Mouse (Mus musculus): ENCODE measurements around the gene Prdm16.

Gene Prdm16

DNA sequence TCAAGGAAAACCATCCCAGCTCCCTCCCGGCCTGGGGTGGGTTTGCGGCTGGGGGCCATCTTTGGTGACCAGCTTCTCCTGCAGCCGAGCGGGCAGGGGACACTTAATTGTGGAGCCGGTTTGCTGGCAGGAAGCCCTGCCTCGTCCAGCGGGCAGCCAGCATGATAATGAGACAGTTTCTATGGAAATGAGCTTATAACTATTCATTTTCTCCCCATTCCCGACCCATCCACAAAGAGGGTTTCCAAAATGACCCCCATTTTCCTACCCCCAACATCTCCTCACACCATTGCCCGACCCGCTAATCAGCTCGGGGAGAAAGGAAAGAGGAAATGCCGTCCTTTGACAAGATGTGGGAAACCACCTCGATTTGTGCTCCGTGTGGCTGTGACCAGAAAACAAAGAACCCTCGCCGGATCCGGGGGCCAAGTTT lies 86.7 kb downstream of the Prdm16 start:
- no peak for DNase-seq

DNA sequence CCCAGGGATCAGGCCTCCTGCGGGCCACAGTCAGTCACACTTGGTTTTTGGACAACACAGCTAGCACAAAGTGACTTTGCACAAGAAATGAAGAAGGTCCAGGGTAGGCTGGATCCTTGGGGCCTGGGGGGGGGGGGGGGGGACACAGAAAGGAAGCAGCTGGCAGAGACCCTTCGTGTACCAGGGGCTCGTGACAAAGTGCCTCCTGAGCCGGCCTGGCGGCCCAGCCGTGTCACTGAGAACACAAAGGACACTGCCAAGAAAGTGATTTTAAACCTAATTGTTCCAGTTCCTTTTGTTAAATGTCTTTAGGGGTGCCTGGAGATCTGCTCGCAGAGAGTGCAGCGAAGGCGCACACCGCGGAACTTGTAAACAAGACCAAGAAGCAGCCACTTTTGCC lies 87.2 kb downstream of the Prdm16 start:
- DNase-seq, result no peak

DNA sequence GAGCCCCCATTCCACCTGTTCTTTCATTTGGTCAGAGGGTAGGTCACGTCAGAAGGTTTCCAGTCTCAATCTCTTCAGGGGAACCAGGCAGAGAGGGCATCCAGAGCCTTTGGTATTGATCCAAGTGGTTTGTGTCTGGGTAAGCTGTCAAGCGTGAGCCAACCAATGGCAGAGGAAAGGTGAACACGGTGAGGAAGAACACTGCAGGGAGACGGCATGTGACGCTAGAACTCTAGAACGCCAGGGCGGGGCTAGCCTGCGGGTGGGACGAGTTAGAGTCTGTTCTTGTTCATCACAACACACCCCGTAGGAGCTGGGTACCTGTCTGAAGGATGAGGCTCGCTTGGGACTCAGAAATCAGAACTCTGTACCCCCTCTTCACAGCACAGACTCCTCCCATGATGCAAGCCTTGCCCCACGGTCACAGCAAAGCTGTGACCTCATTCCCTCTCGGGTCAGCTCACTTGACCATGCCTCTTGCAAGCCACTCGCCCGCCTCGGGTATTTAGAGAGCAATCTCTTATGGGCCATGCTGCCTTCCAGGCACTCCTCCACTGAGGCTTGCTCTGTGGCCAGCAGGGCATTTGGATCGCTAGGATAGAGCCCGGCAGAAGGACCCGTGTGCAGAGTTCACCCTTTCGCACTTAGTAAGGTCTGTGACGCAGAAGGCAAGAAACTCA lies 89.4 kb downstream of the Prdm16 start:
- DNase-seq, result no peak

DNA sequence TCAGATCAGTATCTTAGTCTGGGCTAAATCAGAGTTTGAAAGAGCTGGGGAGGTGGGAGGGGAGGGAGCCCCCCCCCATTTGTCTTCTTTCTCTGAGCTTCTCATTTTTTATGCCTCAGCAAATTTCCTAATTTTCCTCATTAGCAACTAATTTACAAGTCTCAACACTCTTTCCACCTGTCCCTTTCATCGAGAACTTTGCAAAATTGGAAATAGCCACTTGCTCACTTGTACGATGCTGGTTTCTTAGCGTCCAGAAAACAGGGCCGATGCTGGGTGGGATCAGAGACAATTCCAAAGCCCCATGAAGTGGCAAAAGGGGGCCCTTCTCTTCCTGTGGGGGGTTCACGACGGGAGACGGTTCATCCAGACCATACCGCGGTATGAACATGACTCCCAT lies 91.4 kb downstream of the Prdm16 start:
- no peak for DNase-seq

DNA sequence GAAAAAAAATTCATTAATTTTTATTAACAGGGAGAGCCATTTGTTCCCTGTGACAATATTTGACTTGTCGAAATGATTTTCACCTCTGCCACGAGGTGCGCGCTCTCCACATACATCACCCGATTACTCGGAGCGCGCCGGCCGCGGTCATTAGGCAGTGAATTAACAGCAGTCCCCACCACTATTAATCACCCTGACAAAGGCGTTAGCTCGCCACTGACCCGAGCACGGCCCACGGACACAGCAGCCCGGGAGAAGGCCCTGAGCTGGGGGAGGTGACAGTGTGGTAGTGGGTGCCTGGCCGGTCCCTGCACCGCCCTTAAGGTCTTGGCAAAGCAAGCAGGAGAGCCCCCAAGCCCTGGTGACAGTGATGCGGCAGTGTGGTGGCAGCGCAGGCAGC lies 92.8 kb downstream of the Prdm16 start:
- DNase-seq, result no peak

DNA sequence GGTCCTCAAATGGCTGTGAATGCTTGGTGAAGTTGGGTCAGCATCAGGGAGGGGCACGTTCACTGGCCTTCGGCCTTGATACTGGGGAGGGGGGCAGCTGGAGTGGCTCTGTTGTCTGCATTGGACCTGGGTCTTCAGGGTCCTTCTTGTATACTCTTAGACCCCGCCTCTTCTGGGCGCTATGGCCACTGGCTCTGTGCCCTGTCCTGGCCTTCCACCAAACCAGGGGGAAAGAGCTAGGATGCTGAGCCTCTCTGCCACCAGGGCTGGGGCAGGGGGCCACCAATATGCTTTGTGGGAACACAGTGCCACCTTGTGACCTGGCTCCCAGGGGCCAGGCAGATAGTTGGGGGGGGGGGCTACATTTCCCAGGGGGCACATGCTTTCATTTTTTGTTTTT lies 93.5 kb downstream of the Prdm16 start:
- DNase-seq, result no peak

DNA sequence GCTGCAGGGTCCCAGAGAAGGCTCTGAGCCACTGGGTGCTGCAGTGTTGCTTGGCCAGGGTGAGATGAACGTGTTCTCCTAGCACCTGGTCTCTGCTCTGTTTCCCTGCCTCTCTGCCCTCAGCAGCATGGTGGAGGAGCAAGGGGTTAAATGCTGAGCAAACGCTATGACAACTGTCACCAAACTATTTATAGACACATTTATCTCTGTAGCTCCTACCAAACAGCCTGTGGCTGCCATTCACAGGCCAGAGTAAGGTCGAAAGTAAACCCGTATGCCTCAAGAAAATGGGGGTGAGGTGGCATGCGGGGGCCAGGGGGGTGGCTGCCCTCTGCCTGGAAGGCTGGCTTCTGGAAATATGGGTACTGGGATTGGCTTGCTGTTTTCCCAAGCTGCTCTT lies 94.1 kb downstream of the Prdm16 start:
- DNase-seq, result no peak

DNA sequence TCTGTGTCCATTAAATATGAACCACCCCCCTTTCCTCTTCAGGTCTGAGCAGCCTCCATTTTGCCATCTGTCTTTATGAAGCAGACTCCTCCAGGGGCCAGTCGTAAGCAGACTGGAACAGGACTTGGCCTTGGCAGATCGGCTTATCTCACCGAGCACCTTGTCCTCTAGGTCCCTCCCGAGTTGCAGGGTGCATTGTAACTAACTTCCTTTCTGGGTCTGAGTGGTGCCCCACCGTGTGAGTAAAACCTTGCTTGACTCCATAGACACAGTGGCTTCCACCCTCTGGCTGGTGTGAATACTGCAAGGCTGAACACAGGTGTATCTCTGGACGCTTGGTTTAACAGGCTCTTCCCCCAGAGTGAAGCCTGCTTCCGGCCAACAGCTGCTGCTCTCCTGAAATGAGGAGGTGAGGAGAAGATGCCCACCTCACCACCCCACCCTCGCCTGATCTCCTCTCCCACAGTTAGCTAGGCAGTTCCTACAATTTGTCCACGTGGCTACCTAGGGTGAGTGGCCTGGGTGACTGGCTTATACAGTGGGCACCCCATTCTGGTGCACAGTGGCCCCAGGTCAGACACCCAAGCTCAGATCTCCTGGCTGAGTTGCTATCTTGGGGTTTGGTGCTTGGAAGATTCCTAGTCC lies 94.9 kb downstream of the Prdm16 start:
- DNase-seq, result no peak

DNA sequence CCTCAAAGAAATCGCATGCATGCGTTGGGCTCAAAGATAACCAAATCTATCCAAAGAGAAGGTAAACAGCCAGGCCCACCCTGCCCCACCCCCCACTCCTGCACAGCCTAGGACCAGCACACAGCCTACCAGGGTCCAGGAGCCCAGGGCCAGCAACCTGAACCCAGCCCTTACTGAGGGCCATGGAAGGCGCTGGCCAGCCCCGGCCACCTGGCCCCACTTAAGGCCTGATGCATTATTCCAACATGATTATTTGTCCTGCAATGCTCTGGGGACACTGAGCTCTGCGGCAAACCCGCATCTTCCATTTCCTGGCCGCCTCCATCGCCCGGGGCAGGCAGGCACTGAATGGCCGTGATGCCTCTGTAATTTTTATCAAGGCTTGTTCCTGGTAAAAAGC lies 96.0 kb downstream of the Prdm16 start:
- DNase-seq, result no peak

DNA sequence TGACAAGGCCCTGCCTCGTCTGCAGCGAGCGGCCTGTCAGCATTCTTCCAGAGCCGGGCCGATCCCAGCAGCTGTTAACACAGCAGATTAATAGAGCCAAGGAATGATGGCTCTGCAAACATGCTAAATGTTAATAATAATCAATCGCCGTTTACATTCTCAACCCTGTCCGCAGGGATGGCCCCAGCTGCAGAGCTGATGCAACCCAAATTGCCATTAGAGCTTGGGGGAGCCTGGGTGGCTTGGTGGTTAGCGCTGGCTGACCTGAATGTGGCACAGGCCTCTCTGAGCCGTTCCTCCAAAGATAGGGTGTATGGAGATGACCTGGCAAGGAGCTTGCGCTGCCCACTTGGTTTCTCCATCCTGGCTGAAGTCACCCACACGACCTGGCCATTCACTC lies 97.0 kb downstream of the Prdm16 start:
- no peak for DNase-seq

DNA sequence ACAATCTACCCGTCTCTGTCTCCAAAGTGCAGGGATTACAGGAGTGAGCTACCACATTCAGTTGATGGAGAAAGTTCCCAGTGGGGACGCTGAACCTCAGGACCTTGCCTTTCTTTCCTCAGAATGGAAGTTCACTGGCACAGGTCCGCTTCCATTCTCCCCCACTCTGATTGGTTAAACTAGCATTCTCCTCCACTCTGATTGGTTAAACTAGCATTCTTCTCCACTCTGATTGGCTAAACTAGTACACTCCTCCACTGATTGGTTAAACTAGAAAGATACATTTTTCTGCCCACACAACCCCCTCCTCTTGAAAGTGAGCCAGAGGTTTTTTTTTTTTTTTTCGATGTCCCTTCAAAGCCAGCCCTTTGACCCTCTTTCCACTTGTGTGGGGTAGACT lies 97.9 kb downstream of the Prdm16 start:
- DNase-seq, result no peak

DNA sequence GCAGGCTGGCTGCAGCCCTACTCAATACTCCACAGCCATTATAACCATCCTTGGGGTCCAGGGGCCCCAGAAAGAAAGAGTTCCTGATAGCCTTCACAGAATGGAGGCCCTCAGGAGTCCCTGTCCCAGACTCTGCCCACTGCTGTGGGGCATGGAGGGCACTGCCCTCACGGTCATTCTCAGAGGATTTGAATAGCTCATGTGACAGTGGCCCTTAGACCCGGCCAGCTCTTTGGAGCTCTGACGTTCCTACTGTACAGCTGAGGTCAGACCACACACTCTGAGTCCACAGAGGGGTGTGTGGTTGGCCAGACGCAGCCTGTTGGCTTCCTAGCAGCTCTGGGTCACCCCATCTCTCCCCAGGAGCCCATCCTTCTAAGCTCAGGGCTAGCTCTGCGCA lies 100.6 kb downstream of the Prdm16 start:
- DNase-seq, result no peak

DNA sequence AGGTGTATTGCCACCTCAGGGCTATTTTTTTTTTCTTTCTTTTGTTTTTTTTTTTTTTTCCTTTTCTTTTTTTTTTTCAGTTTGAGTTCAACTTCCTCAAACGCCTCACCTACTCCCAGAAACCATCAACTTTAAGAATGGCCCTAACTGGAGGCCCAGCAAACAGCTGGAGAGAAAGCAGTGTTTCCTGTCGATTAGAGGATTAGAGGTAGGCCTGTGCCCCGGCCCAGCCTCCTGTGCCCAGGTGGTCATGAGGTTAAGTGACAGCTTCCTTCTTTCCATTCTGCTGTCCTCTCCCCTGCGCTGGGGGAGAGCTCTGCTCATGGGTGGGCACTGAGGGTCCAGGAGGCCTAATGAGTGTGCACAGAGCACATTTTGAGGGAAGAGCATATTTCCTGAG lies 105.3 kb downstream of the Prdm16 start:
- no peak for DNase-seq

DNA sequence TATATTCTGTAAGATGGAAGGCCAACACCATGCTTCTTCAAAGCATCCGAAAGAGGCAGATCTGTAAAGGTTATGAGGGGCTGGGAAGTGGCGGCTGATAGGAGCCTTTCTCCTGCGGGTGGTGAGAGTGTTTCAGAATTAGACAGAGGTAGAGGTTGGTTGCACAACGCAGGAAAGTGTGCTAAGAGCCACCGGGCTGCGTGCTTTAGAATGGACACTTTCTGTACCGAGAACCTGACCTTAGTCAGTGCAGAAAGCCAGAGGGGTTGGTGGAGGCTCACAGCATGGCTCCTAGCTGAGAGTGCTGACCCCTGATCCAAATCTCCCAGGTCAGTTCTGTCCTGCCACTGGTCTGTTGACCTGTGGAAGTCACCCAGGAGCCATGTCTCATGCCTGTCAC lies 106.3 kb downstream of the Prdm16 start:
- DNase-seq, result no peak

DNA sequence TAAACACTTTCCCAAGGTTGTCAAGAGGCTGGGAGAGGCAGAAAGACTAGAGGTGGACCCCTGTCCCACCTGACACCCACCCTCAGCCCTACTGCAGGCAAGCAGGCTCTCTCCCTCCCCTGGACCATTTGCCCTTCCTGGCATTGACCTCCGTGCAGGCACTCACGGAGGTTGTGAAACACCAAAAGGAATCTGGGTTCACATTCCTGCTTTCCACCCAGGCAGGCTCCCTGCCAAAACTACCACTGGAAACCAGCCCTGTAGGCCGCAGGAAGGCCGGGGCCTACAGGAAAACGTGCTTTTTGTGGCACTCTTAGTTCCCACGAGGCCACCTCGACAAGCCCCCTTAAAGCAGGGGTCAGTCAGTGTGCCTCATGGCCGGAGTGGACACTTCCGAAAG lies 109.2 kb downstream of the Prdm16 start:
- no peak for DNase-seq

DNA sequence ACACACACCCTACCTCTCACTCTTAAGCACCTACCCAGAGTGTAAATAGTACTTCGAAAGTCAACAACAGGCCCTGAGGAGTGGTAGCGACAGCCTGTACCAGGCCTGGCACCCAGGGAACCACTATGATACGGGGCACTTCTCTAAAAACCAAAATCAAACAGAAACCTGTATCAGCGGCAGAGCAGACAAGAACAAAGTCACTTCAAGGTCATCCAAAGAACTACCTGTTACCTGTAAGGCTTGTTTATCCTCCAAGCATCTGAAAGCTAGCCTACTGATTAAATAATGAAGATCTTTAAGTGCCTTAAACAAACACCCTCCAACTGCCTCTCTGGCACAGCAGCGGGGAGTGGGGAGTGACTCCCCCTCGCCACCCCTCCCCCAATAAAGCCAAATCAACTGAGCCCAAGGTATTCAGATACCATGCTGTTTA lies 110.3 kb downstream of the Prdm16 start:
- no peak for DNase-seq

DNA sequence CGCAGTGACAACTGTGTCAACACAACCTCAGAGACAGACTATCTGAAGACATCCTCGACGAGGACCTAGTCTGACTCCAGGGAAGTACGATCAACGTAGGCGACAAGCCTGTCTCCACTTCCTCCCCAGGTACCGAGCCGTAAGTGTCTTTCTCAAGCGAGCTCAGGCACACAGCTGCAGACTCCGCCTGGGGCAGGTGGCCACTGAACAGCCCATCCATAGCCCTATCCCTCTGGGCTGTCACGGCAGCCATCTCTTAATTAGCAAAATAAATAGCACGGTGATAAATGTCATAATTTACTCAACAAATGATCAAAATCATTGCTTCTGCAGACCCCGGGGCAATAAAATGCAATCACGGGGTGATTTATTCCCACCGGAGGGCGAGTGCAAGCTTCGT lies 112.8 kb downstream of the Prdm16 start:
- DNase-seq, result no peak

DNA sequence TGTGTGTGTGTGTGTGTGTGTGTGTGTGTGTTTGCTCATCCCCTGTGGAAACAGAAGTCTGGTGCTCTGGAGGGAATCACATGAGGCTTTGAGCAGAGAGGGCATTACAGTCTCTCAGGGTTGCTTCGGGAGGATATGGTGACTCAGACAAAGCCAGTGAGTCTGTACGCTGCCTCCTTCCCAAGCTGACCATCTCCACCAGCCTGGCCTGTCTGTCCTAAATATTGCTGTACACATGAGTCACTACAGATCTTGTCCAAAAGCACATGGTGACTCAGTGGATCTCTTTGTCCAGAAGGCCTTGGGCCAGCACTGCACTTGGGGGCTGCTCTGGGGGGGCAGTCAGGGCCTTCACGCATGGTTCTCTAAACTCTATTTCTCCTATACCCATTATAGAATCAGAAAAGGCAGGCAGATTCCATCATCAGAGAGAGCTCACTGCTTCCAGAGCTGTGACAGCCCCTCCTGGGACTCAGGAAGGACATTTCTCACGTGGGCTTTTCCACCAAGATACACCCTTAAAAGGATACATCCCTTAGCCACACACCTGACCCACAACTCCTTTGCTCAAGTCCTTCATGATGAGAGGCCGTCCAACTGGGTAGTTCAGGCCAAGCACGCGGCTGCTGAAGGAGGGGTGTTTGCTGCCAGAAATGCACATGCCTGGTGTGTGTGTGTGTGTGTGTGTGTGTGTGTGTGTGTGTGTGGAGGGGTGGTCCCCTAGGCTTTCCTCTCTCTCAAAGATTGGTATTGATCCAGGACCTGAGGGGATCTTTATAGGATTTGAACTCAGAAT lies 114.6 kb downstream of the Prdm16 start:
- no peak for DNase-seq

DNA sequence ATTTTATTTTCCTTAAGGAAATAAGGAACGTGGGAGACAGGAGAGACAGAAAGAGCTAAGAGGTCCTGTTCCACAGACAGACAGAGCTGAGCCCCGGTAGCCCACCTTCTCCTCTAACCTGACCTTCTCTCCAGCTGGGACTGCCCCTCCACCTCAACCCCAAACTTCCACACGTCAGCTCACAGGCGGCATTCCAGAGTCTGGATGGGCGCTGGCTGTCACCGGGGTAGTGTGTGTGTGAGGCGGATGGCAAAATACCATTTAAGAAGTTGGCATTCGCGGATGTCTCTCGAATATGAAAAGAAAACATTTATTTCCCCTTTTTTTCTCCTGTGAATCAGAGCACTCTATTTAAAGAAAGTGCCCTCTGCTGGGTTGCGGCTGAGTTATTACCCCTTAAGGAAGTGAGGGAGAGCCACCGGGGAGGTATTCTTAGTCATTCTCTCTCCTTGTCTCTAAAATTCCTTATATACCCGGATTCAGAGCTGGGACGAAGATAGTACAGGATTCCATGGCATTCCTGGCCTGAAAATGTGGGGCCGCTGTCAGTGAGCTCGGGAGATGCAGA lies 117.1 kb downstream of the Prdm16 start:
- no peak for DNase-seq

DNA sequence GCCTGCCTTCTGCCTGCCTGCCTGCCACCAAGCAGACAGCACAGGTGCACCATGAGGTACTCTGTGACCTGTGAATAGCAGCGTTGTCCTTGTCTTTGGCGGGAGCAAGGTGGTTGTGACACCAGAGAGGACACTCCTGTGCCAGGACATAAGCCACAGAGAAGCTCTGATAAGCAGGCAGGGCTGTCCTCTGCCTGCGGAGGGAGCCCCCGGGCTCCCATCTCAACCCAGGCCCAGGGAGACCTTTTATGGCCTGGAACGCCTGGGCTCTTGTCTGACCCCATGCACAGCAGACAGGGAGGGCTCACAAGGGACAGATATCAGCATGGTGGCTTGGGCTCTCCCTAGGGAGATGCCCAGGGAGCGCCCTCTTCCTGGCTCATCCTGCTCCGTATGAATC lies 118.7 kb downstream of the Prdm16 start:
- DNase-seq, result no peak

DNA sequence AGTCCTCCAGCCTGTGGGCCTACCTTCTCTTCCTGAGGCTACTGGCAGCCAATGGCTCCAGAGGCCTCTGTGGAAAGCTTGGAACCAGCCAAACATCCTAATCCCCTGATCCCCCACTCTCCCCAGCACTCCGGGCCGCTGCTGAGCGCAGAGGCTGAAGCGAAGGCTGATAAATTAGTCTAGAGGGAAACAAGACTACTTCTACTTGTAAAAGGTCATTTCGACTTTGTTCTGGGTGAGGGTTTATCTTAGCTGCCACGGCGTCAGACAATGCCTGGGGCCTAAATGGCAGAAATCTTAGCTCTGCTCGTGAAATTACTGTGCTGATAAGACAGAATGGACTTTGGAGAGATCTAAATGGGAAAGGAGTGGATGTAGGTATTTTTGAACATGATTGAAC lies 120.2 kb downstream of the Prdm16 start:
- DNase-seq, result no peak

DNA sequence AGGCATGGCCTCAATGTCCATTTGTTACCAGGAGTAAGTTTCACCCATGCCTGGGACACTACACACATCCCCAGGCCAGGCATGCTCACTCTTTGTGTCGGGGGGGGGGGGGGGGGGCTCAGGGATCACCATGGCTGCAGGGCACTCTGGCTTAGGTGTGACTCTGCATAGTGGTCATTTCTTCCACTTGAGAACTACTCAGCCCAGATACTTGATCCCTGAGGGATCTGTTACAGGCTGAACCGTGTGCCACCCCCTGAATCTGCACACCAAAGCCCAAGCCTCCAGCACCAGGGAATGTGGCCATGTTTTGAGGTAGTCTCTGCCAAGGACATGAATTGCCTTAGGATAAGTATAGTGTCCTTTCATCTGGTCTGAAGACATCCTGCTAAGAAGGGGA lies 123.0 kb downstream of the Prdm16 start:
- no peak for DNase-seq

DNA sequence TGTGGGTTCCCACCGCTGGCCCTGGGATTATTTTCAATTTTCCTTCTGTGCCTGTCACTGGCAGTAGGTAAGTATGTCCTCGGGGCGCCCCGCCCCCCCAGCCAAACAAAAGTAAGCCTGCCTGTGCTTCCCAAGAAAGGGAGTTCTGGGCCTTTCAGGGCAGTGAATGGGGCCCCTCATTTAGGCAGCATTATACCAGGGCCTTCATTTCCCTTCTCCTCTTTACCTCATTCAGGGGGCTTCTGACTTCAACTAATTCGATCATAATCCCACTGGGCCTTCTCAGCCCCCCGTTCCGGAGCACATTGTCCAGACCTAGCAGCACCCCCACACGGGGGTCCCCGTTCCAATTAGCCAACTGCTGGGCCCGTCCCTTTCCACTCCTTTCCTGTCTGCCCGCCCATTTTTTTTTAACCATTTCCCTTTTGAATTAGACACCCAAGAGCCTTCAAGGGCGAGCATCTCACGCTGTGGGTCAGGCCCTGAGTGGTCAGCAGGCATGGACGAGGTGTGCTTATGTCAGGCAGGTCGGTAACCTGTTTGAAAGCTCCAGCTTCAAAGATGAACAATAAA lies 124.1 kb downstream of the Prdm16 start:
- DNase-seq, result no peak

DNA sequence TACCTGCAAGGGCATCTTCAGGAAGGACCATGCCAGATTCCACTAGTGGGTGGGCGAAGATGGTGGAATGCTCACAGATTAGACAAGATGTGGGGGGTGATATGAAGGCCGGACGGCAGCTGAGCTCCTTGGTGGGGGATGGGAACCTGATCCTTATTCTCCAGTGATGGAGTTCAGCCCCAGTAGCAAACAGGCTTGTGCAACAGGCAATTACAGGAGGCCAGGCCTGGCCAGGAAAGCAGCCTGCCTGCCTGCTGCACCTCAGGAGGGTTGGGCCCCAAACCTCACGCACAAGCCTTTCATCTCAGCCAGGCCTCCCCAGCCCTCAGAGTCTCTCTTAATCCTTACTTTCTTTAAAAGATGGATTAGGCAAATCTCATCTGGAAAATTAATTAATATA lies 124.9 kb downstream of the Prdm16 start:
- no peak for DNase-seq

All from cerebellum, adult 11-12 months (tissue).